Comparison of ENCODE assay signal across 23 mouse cellular contexts in the genomic region with DNA sequence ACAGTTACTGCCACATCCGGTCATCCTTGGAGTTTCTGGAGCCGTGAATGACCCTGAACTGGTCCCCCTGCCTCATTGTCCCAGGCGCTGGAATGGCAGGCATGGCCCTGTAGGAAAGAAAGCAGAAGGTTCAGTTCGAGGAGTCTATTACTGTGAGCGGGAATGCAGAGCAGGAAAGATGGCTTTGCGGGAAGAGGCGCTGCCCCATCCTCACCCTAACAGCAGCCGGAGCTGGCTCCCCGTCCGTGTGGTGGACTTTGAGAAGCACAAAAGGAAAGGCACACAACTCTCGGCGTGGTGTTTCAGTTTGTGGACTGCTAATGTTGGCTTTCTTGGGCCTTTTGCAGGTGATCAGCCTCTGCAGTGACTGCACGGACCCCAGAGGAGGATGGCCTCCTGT. TPM values are rescaled to one million over a fixed set of nuclear protein-coding genes. Genes with fewer than 3 reads are reported as not detected.
DNase-seq lines count a peak whose midpoint lies in the region; ATAC-seq lines count a peak whose summit lies in the region.
"Had no signal": no experiment of that assay in that cellular context is flagged by ENCODE, and none has a peak within 500 bp of the region (broad histone marks: within the 10 kb centered on the region; RNA-seq: fewer than 3 reads in every experiment).

No protein-coding gene starts in this region.

- H3K27me3 ChIP-seq in neural tube, embryonic 13.5 days, result no peaks in the 10 kb centered on the region
- no peaks in the 10 kb centered on the region for H3K27me3 ChIP-seq in hindbrain, embryonic 16.5 days (replicated peaks; ENCODE audit: control insufficient read depth, insufficient read depth, low read length)
- no peaks in the 10 kb centered on the region for H3K27me3 ChIP-seq in midbrain, embryonic 15.5 days (replicated peaks)
- H3K27me3 ChIP-seq: CH12.LX; Patski; stomach, embryonic 15.5 days had no signal

- ATAC-seq in neural tube, embryonic 13.5 days (ENCODE audit: low read depth), result no peak
- ATAC-seq in hindbrain, embryonic 16.5 days, result no peak
- no peak for ATAC-seq in midbrain, embryonic 15.5 days (replicated peaks)

- H3K9me3 ChIP-seq in neural tube, embryonic 13.5 days, result no peaks in the 10 kb centered on the region
- H3K9me3 ChIP-seq in hindbrain, embryonic 16.5 days (ENCODE audit: control insufficient read depth, low read length), result no peaks in the 10 kb centered on the region
- H3K9me3 ChIP-seq in midbrain, embryonic 15.5 days, result no peaks in the 10 kb centered on the region
- H3K9me3 ChIP-seq: heart, embryonic 12.5 days; stomach, embryonic 15.5 days had no signal

- peaks cover 22% of the 10 kb centered on the region for H3K4me1 ChIP-seq in neural tube, embryonic 13.5 days (replicated peaks)
- peaks cover 15% of the 10 kb centered on the region for H3K4me1 ChIP-seq in hindbrain, embryonic 16.5 days (ENCODE audit: control insufficient read depth, insufficient read depth, low read depth, low read length)
- peaks cover 25% of the 10 kb centered on the region for H3K4me1 ChIP-seq in midbrain, embryonic 15.5 days

- no peak overlapping the region for H3K4me3 ChIP-seq in neural tube, embryonic 13.5 days
- H3K4me3 ChIP-seq in hindbrain, embryonic 16.5 days (ENCODE audit: low read length), result no peak overlapping the region
- no peak overlapping the region for H3K4me3 ChIP-seq in midbrain, embryonic 15.5 days

- no peak overlapping the region for H3K4me2 ChIP-seq in neural tube, embryonic 13.5 days
- no peak overlapping the region for H3K4me2 ChIP-seq in hindbrain, embryonic 16.5 days (ENCODE audit: low read length)
- no peak overlapping the region for H3K4me2 ChIP-seq in midbrain, embryonic 15.5 days

- DNase-seq in cerebellum, adult 9-11 months, result peak; percentile 54
- DNase-seq in cerebellum, postnatal 4 days (ENCODE audit: low spot score in 2 of 2), result no peak
- DNase-seq in neural tube, embryonic 10.5 days (ENCODE audit: extremely low spot score, low spot score), result no peak
- no peak for DNase-seq in adrenal gland, postnatal 10 days
- DNase-seq in urinary bladder, postnatal 14 days (ENCODE audit: low spot score), result no peak
- DNase-seq: cerebellum, adult 11 months; gastrocnemius, postnatal 14 days; heart, postnatal 4 days; kidney, adult 9 months; liver; lung, adult 18-20 months; spleen, adult 18-20 months; thymus, postnatal 25 days had no signal

- WGBS in neural tube, embryonic 13.5 days, result 92% methylated on average over 13 of the region's 13 CpGs
- 94% methylated on average over 13 of the region's 13 CpGs for WGBS in hindbrain, embryonic 16.5 days
- WGBS in midbrain, embryonic 15.5 days, result 91% methylated on average over 13 of the region's 13 CpGs

- 0 out of 2 replicates have a peak overlapping the region, but pooled peaks have one; percentile 31 for H3K9ac ChIP-seq in neural tube, embryonic 13.5 days
- H3K9ac ChIP-seq in hindbrain, embryonic 16.5 days (ENCODE audit: low read depth, low read length), result no peak overlapping the region
- no peak overlapping the region for H3K9ac ChIP-seq in midbrain, embryonic 15.5 days
- H3K9ac ChIP-seq: stomach, embryonic 15.5 days had no signal

- H3K27ac ChIP-seq in neural tube, embryonic 13.5 days (replicated peaks), result peak overlapping the region; percentile 90; the same call in 1 of the 2 replicates
- H3K27ac ChIP-seq in hindbrain, embryonic 16.5 days (ENCODE audit: low read depth, low read length), result 0 out of 2 replicates have a peak overlapping the region, but pooled peaks have one; percentile 90
- peak overlapping the region; percentile 90; the same call in 1 of the 2 replicates for H3K27ac ChIP-seq in midbrain, embryonic 15.5 days
- H3K27ac ChIP-seq: macrophage had no signal

- no peaks in the 10 kb centered on the region for H3K36me3 ChIP-seq in neural tube, embryonic 13.5 days
- H3K36me3 ChIP-seq in hindbrain, embryonic 16.5 days (ENCODE audit: control insufficient read depth, insufficient read depth, low read length), result no peaks in the 10 kb centered on the region
- no peaks in the 10 kb centered on the region for H3K36me3 ChIP-seq in midbrain, embryonic 15.5 days (replicated peaks)
- H3K36me3 ChIP-seq: heart, embryonic 12.5 days; stomach, embryonic 15.5 days had no signal

RNA-seq across cellular contexts. Expression of a gene that starts 0.7 kb away (rescaled TPM):
- 148 and 156 TPM in 2 replicates for polyA plus RNA-seq in neural tube, embryonic 13.5 days (2015; fragmentation: Nextera tagmentation; extraction: Ambion mirVana)
- 168 and 190 TPM in 2 replicates for polyA plus RNA-seq in hindbrain, embryonic 16.5 days (2015; fragmentation: Nextera tagmentation; extraction: Ambion mirVana)
- 173 and 180 TPM in 2 replicates for polyA plus RNA-seq in midbrain, embryonic 15.5 days (2015; fragmentation: Nextera tagmentation; extraction: Ambion mirVana)
- total RNA-seq in adrenal gland, postnatal 10 days (2021), result 10 to 100 TPM; 42.0 to 42.6 TPM

RNA-seq across cellular contexts. Expression of a gene that starts 11.4 kb away (rescaled TPM):
- 17.5 and 17.9 TPM in 2 replicates for polyA plus RNA-seq in neural tube, embryonic 13.5 days (2015; fragmentation: Nextera tagmentation; extraction: Ambion mirVana)
- polyA plus RNA-seq in hindbrain, embryonic 16.5 days (2015; fragmentation: Nextera tagmentation; extraction: Ambion mirVana), result 16.3 and 18.5 TPM in 2 replicates
- polyA plus RNA-seq in midbrain, embryonic 15.5 days (2015; fragmentation: Nextera tagmentation; extraction: Ambion mirVana), result 19.0 and 20.6 TPM in 2 replicates
- 1 to 10 TPM; 3.0 to 3.1 TPM for total RNA-seq in adrenal gland, postnatal 10 days (2021)
- total RNA-seq: monocyte, adult 5-6 weeks; neutrophil, adult 5-6 weeks had no signal

RNA-seq across cellular contexts. Expression of a gene that starts 18.1 kb away (rescaled TPM):
- 1.6 TPM in 2 replicates for polyA plus RNA-seq in neural tube, embryonic 13.5 days (2015; fragmentation: Nextera tagmentation; extraction: Ambion mirVana)
- polyA plus RNA-seq in hindbrain, embryonic 16.5 days (2015; fragmentation: Nextera tagmentation; extraction: Ambion mirVana), result 2.4 and 3.1 TPM in 2 replicates
- 1.9 and 2.0 TPM in 2 replicates for polyA plus RNA-seq in midbrain, embryonic 15.5 days (2015; fragmentation: Nextera tagmentation; extraction: Ambion mirVana)
- under 1 TPM; 0.27 to 0.42 TPM for total RNA-seq in adrenal gland, postnatal 10 days (2021)
- total RNA-seq: monocyte, adult 5-6 weeks; neutrophil, adult 5-6 weeks had no signal
- polyA plus RNA-seq: macrophage had no signal

RNA-seq across cellular contexts. Expression of a gene that starts 22.8 kb away (rescaled TPM):
- 2,220 and 2,572 TPM in 2 replicates for polyA plus RNA-seq in neural tube, embryonic 13.5 days (2015; fragmentation: Nextera tagmentation; extraction: Ambion mirVana)
- polyA plus RNA-seq in hindbrain, embryonic 16.5 days (2015; fragmentation: Nextera tagmentation; extraction: Ambion mirVana), result 1,821 and 2,018 TPM in 2 replicates
- polyA plus RNA-seq in midbrain, embryonic 15.5 days (2015; fragmentation: Nextera tagmentation; extraction: Ambion mirVana), result 2,076 and 2,093 TPM in 2 replicates
- total RNA-seq in adrenal gland, postnatal 10 days (2021), result 1,000 to 10,000 TPM; 1,717 to 1,755 TPM

RNA-seq across cellular contexts. Expression of a gene that starts 31.3 kb away (rescaled TPM):
- polyA plus RNA-seq in neural tube, embryonic 13.5 days (2015; fragmentation: Nextera tagmentation; extraction: Ambion mirVana), result 55.4 and 60.7 TPM in 2 replicates
- polyA plus RNA-seq in hindbrain, embryonic 16.5 days (2015; fragmentation: Nextera tagmentation; extraction: Ambion mirVana), result 57.8 and 71.4 TPM in 2 replicates
- 69.2 and 69.9 TPM in 2 replicates for polyA plus RNA-seq in midbrain, embryonic 15.5 days (2015; fragmentation: Nextera tagmentation; extraction: Ambion mirVana)
- total RNA-seq in adrenal gland, postnatal 10 days (2021), result 10 to 100 TPM; 26.7 to 30.2 TPM
